Comparison of ENCODE assay signal across 26 mouse cellular contexts in the genomic region with DNA sequence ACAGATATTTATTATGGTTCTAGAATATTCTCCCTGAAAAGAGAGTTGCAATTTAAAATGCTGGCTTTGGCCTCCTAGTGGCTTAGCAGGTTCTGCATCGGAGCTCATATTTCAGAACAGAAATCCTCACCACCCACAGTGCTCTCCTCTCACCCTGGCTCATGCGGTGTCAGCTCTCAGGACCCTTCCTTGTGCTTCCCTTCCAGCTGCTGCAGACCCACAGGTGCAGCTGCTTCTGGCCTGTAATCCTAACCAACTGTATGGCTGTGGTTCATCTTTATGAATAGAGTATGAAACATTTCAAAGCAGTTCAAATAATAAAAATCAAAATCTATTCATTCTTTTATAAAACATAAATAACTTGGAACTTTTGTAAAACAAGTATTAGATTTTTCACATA. TPM values are rescaled to one million over a fixed set of nuclear protein-coding genes. Genes with fewer than 3 reads are reported as not detected.
DNase-seq lines count a peak whose midpoint lies in the region; ATAC-seq and TF ChIP-seq lines count a peak whose summit lies in the region.
"Had no signal": no experiment of that assay in that cellular context is flagged by ENCODE, and none has a peak within 500 bp of the region (broad histone marks: within the 10 kb centered on the region; RNA-seq: fewer than 3 reads in every experiment).

No protein-coding gene starts in this region.

- no peak overlapping the region for H3K27ac ChIP-seq in embryonic facial prominence, embryonic 14.5 days (replicated peaks; ENCODE audit: low read depth, low read length)
- no peak overlapping the region for H3K27ac ChIP-seq in embryonic facial prominence, embryonic 10.5 days (replicated peaks)
- H3K27ac ChIP-seq in hindbrain, postnatal 0 days = no peak overlapping the region
- no peak overlapping the region for H3K27ac ChIP-seq in hindbrain, embryonic 10.5 days
- H3K27ac ChIP-seq in limb, embryonic 12.5 days = no peak overlapping the region
- no peak overlapping the region for H3K27ac ChIP-seq in limb, embryonic 10.5 days
- no peak overlapping the region for H3K27ac ChIP-seq in limb, embryonic 13.5 days
- H3K27ac ChIP-seq: embryonic facial prominence, embryonic 15.5 days; forebrain, embryonic 15.5 days; heart, adult 2 months; heart, embryonic 15.5 days; hindbrain, embryonic 14.5 days had no signal

- TF ChIP-seq CTCF in hindbrain, postnatal 0 days (IDR thresholded peaks at IDR 0.05; ENCODE audit: low read depth) = peak; percentile 25; the same call in 1 of the 2 replicates

- no peaks in the 10 kb centered on the region for H3K27me3 ChIP-seq in embryonic facial prominence, embryonic 14.5 days (replicated peaks; ENCODE audit: control insufficient read depth, insufficient read depth, low read length)
- no peaks in the 10 kb centered on the region for H3K27me3 ChIP-seq in embryonic facial prominence, embryonic 10.5 days (replicated peaks; ENCODE audit: low read depth, poor library complexity, severe bottlenecking)
- H3K27me3 ChIP-seq in hindbrain, postnatal 0 days (ENCODE audit: insufficient read depth, low read length) = no peaks in the 10 kb centered on the region
- H3K27me3 ChIP-seq in hindbrain, embryonic 10.5 days (ENCODE audit: insufficient read depth, poor library complexity, severe bottlenecking) = no peaks in the 10 kb centered on the region
- no peaks in the 10 kb centered on the region for H3K27me3 ChIP-seq in limb, embryonic 12.5 days
- H3K27me3 ChIP-seq in limb, embryonic 10.5 days (ENCODE audit: low read depth, poor library complexity, severe bottlenecking) = no peaks in the 10 kb centered on the region
- H3K27me3 ChIP-seq in limb, embryonic 13.5 days = no peaks in the 10 kb centered on the region
- H3K27me3 ChIP-seq: embryonic facial prominence, embryonic 15.5 days; forebrain, embryonic 15.5 days; heart, embryonic 15.5 days had no signal

- H3K9me3 ChIP-seq in embryonic facial prominence, embryonic 14.5 days (ENCODE audit: control insufficient read depth, low read length) = 0 out of 2 replicates have a peak, but pooled peaks cover 4% of the 10 kb centered on the region
- H3K9me3 ChIP-seq in embryonic facial prominence, embryonic 10.5 days = no peaks in the 10 kb centered on the region
- H3K9me3 ChIP-seq in hindbrain, postnatal 0 days (ENCODE audit: low read length) = no peaks in the 10 kb centered on the region
- H3K9me3 ChIP-seq in hindbrain, embryonic 10.5 days = no peaks in the 10 kb centered on the region
- no peaks in the 10 kb centered on the region for H3K9me3 ChIP-seq in limb, embryonic 12.5 days
- H3K9me3 ChIP-seq in limb, embryonic 10.5 days (replicated peaks) = no peaks in the 10 kb centered on the region
- no peaks in the 10 kb centered on the region for H3K9me3 ChIP-seq in limb, embryonic 13.5 days
- H3K9me3 ChIP-seq: embryonic facial prominence, embryonic 15.5 days; forebrain, embryonic 15.5 days; heart, embryonic 15.5 days had no signal

- peak; percentile 71; the same call in 1 of the 2 replicates for ATAC-seq in embryonic facial prominence, embryonic 14.5 days (ENCODE audit: low read depth)
- no peak for ATAC-seq in hindbrain, postnatal 0 days
- 0 out of 2 replicates have a peak, but pooled peaks have one; percentile 66 for ATAC-seq in limb, embryonic 12.5 days (ENCODE audit: insufficient number of reproducible peaks, insufficient read depth, low FRiP score, low TSS enrichment, low read depth)
- peak; percentile 69; the same call in 1 of the 2 replicates for ATAC-seq in limb, embryonic 13.5 days (ENCODE audit: low FRiP score, low read depth)
- ATAC-seq: activated CD4-positive, CD25-positive, alpha-beta regulatory T cell, adult 4 months; forebrain, embryonic 15.5 days had no signal

- 58% methylated on average over 2 of the region's 2 CpGs for WGBS in embryonic facial prominence, embryonic 14.5 days
- WGBS in embryonic facial prominence, embryonic 10.5 days = 75% methylated on average over 2 of the region's 2 CpGs
- 73% methylated on average over 2 of the region's 2 CpGs for WGBS in hindbrain, postnatal 0 days
- WGBS in hindbrain, embryonic 10.5 days = 85% methylated on average over 2 of the region's 2 CpGs
- 50% methylated on average over 2 of the region's 2 CpGs for WGBS in limb, embryonic 12.5 days
- WGBS in limb, embryonic 10.5 days = 68% methylated on average over 2 of the region's 2 CpGs
- 56% methylated on average over 2 of the region's 2 CpGs for WGBS in limb, embryonic 13.5 days

- DNase-seq in embryonic facial prominence, embryonic 14.5 days (ENCODE audit: low spot score) = peak; percentile 62
- DNase-seq in embryonic facial prominence, embryonic 10.5 days (ENCODE audit: low spot score) = no peak
- DNase-seq in hindbrain, postnatal 0 days (ENCODE audit: low spot score) = no peak
- no peak for DNase-seq in hindbrain, embryonic 10.5 days (ENCODE audit: low spot score)
- DNase-seq in limb, embryonic 10.5 days (ENCODE audit: low spot score) = no peak
- no peak for DNase-seq in right cerebral cortex, postnatal 25 days
- DNase-seq: adrenal gland, adult 8-10 months; adrenal gland, postnatal 25 days; cerebellum, adult 11-12 months; cerebellum, adult 8-10 months; cerebellum, postnatal 10 days; cerebellum, postnatal 36 days; embryo, embryonic 11 days; gastrocnemius, postnatal 10 days; gastrocnemius, postnatal 36 days; heart, adult 2 months; heart, postnatal 10 days; heart, postnatal 36 days had no signal

- no peaks in the 10 kb centered on the region for H3K4me1 ChIP-seq in embryonic facial prominence, embryonic 14.5 days (ENCODE audit: control insufficient read depth, insufficient read depth, low read length)
- H3K4me1 ChIP-seq in embryonic facial prominence, embryonic 10.5 days = no peaks in the 10 kb centered on the region
- no peaks in the 10 kb centered on the region for H3K4me1 ChIP-seq in hindbrain, postnatal 0 days (ENCODE audit: insufficient read depth, low read length)
- no peaks in the 10 kb centered on the region for H3K4me1 ChIP-seq in hindbrain, embryonic 10.5 days (replicated peaks)
- no peaks in the 10 kb centered on the region for H3K4me1 ChIP-seq in limb, embryonic 12.5 days (replicated peaks)
- no peaks in the 10 kb centered on the region for H3K4me1 ChIP-seq in limb, embryonic 10.5 days
- no peaks in the 10 kb centered on the region for H3K4me1 ChIP-seq in limb, embryonic 13.5 days
- H3K4me1 ChIP-seq: embryonic facial prominence, embryonic 15.5 days; forebrain, embryonic 15.5 days; heart, embryonic 15.5 days had no signal

- H3K9ac ChIP-seq in embryonic facial prominence, embryonic 14.5 days (ENCODE audit: low read depth, low read length) = no peak overlapping the region
- no peak overlapping the region for H3K9ac ChIP-seq in hindbrain, postnatal 0 days (replicated peaks; ENCODE audit: low read length)
- no peak overlapping the region for H3K9ac ChIP-seq in limb, embryonic 12.5 days (replicated peaks)
- no peak overlapping the region for H3K9ac ChIP-seq in limb, embryonic 13.5 days
- H3K9ac ChIP-seq: embryonic facial prominence, embryonic 15.5 days; forebrain, embryonic 15.5 days; heart, embryonic 15.5 days; hindbrain, embryonic 14.5 days had no signal

- peaks cover 14% of the 10 kb centered on the region for H3K36me3 ChIP-seq in embryonic facial prominence, embryonic 14.5 days (ENCODE audit: control insufficient read depth, insufficient read depth, low read length)
- H3K36me3 ChIP-seq in embryonic facial prominence, embryonic 10.5 days (replicated peaks) = peaks cover 36% of the 10 kb centered on the region
- peaks cover 19% of the 10 kb centered on the region for H3K36me3 ChIP-seq in hindbrain, postnatal 0 days (ENCODE audit: insufficient read depth, low read length)
- peaks cover 53% of the 10 kb centered on the region for H3K36me3 ChIP-seq in hindbrain, embryonic 10.5 days
- peaks cover 32% of the 10 kb centered on the region for H3K36me3 ChIP-seq in limb, embryonic 12.5 days
- peaks cover 30% of the 10 kb centered on the region for H3K36me3 ChIP-seq in limb, embryonic 10.5 days
- H3K36me3 ChIP-seq in limb, embryonic 13.5 days = peaks cover 22% of the 10 kb centered on the region
- H3K36me3 ChIP-seq: heart, embryonic 15.5 days had no signal

- H3K4me3 ChIP-seq in embryonic facial prominence, embryonic 14.5 days (ENCODE audit: low read depth, low read length) = no peak overlapping the region
- H3K4me3 ChIP-seq in embryonic facial prominence, embryonic 10.5 days = no peak overlapping the region
- no peak overlapping the region for H3K4me3 ChIP-seq in hindbrain, postnatal 0 days (ENCODE audit: low read length)
- H3K4me3 ChIP-seq in hindbrain, embryonic 10.5 days = no peak overlapping the region
- H3K4me3 ChIP-seq in limb, embryonic 12.5 days (replicated peaks) = no peak overlapping the region
- no peak overlapping the region for H3K4me3 ChIP-seq in limb, embryonic 10.5 days
- H3K4me3 ChIP-seq in limb, embryonic 13.5 days = no peak overlapping the region
- H3K4me3 ChIP-seq: embryonic facial prominence, embryonic 15.5 days; forebrain, embryonic 15.5 days; heart, adult 2 months; heart, embryonic 15.5 days had no signal

- no peak overlapping the region for H3K4me2 ChIP-seq in embryonic facial prominence, embryonic 14.5 days (ENCODE audit: low read depth, low read length)
- no peak overlapping the region for H3K4me2 ChIP-seq in hindbrain, postnatal 0 days (ENCODE audit: low read depth, low read length)
- no peak overlapping the region for H3K4me2 ChIP-seq in limb, embryonic 12.5 days
- H3K4me2 ChIP-seq in limb, embryonic 13.5 days (replicated peaks) = no peak overlapping the region
- H3K4me2 ChIP-seq: embryonic facial prominence, embryonic 15.5 days; forebrain, embryonic 15.5 days; heart, embryonic 11.5 days; heart, embryonic 15.5 days; hindbrain, embryonic 14.5 days had no signal

RNA-seq across cellular contexts. Expression of gene Spata7, which starts 28.9 kb away (rescaled TPM):
- polyA plus RNA-seq in embryonic facial prominence, embryonic 14.5 days (2014; fragmentation: Nextera tagmentation; extraction: Ambion mirVana) = 9.9 and 13.4 TPM in 2 replicates
- 21.7 and 22.1 TPM in 2 replicates for polyA plus RNA-seq in embryonic facial prominence, embryonic 10.5 days (2016; fragmentation: Nextera tagmentation; extraction: Ambion mirVana)
- 28.7 and 34.0 TPM in 2 replicates for total RNA-seq in hindbrain, postnatal 0 days (2014; rRNA removed)
- polyA plus RNA-seq in hindbrain, postnatal 0 days (2015; fragmentation: Nextera tagmentation; extraction: Ambion mirVana) = 35.0 and 37.7 TPM in 2 replicates
- 20.2 and 22.5 TPM in 2 replicates for polyA plus RNA-seq in hindbrain, embryonic 10.5 days (2016; fragmentation: Nextera tagmentation; extraction: Ambion mirVana)
- 22.5 and 27.6 TPM in 2 replicates for polyA plus RNA-seq in limb, embryonic 12.5 days (2016; fragmentation: Nextera tagmentation; extraction: Ambion mirVana)
- polyA plus RNA-seq in limb, embryonic 10.5 days (2016; fragmentation: Nextera tagmentation; extraction: Ambion mirVana) = 19.5 and 21.4 TPM in 2 replicates
- 19.5 and 21.5 TPM in 2 replicates for polyA plus RNA-seq in limb, embryonic 13.5 days (2015; fragmentation: Nextera tagmentation; extraction: Ambion mirVana)
